Mouse (Mus musculus) E14TG2a.4 (cell line): ENCODE data around the gene Parp3.
A peak's percentile ranks its signal among the peaks of the same experiment; 100 is the strongest.

Source experiments
- H3K27me3 ChIP-seq: 2 replicates; pipeline ENCODE4 v1.6.1; 2014; ENCODE audit warnings: low read length, control low read depth; ENCODE audit not compliant: insufficient read depth
- H3K36me3 ChIP-seq: 2 replicates; pipeline ENCODE4 v1.6.1; 2014; ENCODE audit warnings: low read length, control low read depth; ENCODE audit not compliant: insufficient read depth
- H3K4me1 ChIP-seq: replicated peaks from 2 replicates; pipeline ENCODE4 v1.6.1; 2014; ENCODE audit warnings: low read depth, low read length, control low read depth
- H3K4me3 ChIP-seq: replicated peaks from 2 replicates; pipeline ENCODE4 v1.5.1; 2014; ENCODE audit warnings: mild to moderate bottlenecking, low read length
- H3K9me3 ChIP-seq: 2 replicates; pipeline ENCODE4 v1.6.1; 2014; ENCODE audit warnings: low read length, control low read depth
- CTCF ChIP-seq: conservative IDR thresholded peaks from 2 replicates; pipeline ENCODE4 v1.5.1; 2014; ENCODE audit warnings: low read length
- NANOG ChIP-seq: IDR thresholded peaks from 2 replicates; pipeline ENCODE4 v1.6.1; 2014; ENCODE audit warnings: borderline replicate concordance, low read length, mixed read lengths
- POU5F1 ChIP-seq: IDR thresholded peaks from 2 replicates; pipeline ENCODE4 v1.6.1; 2014; ENCODE audit warnings: low read length, borderline replicate concordance

Parp3 gene

DNA sequence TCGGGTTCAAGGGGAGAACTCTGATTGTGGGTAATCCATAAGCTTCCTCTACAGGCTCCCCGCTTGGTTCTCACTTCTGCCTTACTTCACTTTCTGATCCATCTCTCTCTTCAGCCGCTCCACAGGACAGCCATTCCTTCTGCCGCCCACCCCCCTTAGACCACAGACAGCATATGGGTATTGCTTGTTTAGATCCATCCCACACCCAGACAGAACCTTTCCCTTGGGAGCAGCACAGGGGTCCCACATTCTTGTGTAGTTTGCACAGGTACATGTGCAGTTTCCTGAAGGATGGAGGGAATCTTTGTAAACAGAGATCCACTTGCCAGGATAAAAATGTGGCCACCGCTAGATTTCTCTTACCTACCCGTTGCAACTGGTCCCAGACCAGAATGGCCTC is 24.4 kb downstream of the Parp3 start:
- Histone ChIP-seq H3K4me1 (peaks cover 83% of the 10 kb centered on the region), H3K4me3 (peak overlapping the region; percentile 90), H3K9me3 (no peaks in the 10 kb centered on the region), H3K36me3 (peaks cover 13% of the 10 kb centered on the region), H3K27me3 (peaks cover 7% of the 10 kb centered on the region; the same call in 1 of the 2 replicates)
- TF ChIP-seq POU5F1 = no peak

DNA sequence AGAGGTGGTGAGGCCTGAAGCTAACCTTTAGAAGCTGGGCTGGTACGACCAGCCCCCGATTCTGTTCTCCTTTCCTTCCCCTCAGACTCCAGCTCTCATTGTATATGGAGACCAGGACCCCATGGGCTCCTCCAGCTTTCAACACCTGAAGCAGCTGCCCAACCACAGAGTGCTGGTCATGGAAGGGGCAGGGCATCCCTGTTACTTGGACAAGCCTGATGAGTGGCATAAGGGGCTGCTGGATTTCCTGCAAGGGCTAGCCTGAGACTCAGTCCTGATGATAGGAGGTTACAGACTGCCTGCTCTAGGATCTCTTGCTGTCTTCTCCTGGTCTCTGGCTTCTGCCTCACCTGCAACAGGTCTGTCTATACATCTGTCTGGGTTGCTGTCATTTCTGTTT is 24.9 kb downstream of the Parp3 start:
- peaks cover 8% of the 10 kb centered on the region for H3K36me3 ChIP-seq
- peaks cover 7% of the 10 kb centered on the region; the same call in 1 of the 2 replicates for H3K27me3 ChIP-seq
- TF ChIP-seq NANOG = no peak
- no peaks in the 10 kb centered on the region for H3K9me3 ChIP-seq
- peaks cover 79% of the 10 kb centered on the region for H3K4me1 ChIP-seq
- peak overlapping the region; percentile 3 for H3K4me3 ChIP-seq

DNA sequence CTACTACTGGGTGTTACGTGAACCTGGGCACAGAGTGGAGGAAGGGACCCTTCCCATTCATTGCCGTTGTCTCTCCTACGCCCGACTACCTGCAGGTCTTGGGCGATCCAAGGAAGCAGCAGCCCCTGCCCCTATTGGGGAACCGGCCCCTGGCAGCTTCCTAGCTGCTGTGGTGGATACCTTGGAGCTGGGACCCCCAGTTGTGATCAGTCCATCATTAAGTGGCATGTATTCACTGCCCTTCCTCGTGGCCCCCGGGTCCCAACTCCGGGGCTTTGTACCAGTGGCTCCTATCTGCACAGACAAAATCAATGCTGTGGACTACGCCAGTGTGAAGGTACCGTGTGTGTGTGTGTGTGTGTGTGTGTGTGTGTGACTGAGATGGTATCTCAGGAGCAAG is 25.5 kb downstream of the Parp3 start:
- peaks cover 2% of the 10 kb centered on the region for H3K36me3 ChIP-seq
- no peaks in the 10 kb centered on the region for H3K9me3 ChIP-seq
- peaks cover 7% of the 10 kb centered on the region; the same call in 1 of the 2 replicates for H3K27me3 ChIP-seq
- H3K4me1 ChIP-seq = peaks cover 78% of the 10 kb centered on the region
- H3K4me3 ChIP-seq = no peak overlapping the region
- TF ChIP-seq CTCF (no peak), NANOG (no peak), POU5F1 (no peak)

GRCm38 (mm10) chr9:106450661-106451060 is 26.1 kb downstream of the Parp3 start:
- H3K36me3 ChIP-seq = no peaks in the 10 kb centered on the region
- no peak for TF ChIP-seq CTCF
- TF ChIP-seq NANOG = no peak
- no peak for TF ChIP-seq POU5F1
- H3K4me1 ChIP-seq = peaks cover 78% of the 10 kb centered on the region
- no peaks in the 10 kb centered on the region for H3K9me3 ChIP-seq
- peaks cover 7% of the 10 kb centered on the region; the same call in 1 of the 2 replicates for H3K27me3 ChIP-seq
- H3K4me3 ChIP-seq = peak overlapping the region; percentile 26; the same call in 1 of the 2 replicates

DNA sequence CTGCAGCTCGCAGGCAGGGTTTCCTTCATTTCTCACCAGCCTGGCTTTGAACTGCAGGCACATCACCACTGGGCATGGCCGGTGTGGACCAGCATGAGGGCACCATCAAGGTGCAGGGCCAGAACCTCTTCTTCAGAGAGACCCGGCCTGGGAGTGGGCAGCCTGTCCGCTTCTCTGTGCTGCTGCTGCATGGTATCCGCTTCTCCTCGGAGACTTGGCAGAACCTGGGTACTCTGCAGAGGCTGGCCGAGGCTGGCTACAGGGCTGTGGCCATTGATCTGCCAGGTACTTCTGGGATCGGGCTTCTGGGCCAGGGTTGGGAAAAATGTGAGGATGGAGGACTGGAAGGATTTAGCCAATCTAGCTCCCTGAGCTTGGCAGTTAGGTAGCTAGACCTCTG is 26.8 kb downstream of the Parp3 start:
- TF ChIP-seq NANOG (no peak), CTCF (no peak), POU5F1 (no peak)
- no peaks in the 10 kb centered on the region for H3K9me3 ChIP-seq
- peaks cover 76% of the 10 kb centered on the region for H3K4me1 ChIP-seq
- peaks cover 7% of the 10 kb centered on the region; the same call in 1 of the 2 replicates for H3K27me3 ChIP-seq
- H3K36me3 ChIP-seq = peaks cover 4% of the 10 kb centered on the region; the same call in 1 of the 2 replicates
- H3K4me3 ChIP-seq = no peak overlapping the region

GRCm38 (mm10) chr9:106448498-106449031 is 28.2 kb downstream of the Parp3 start:
- H3K4me3 ChIP-seq = peak overlapping the region; percentile 75
- H3K27me3 ChIP-seq = peaks cover 7% of the 10 kb centered on the region; the same call in 1 of the 2 replicates
- no peaks in the 10 kb centered on the region for H3K9me3 ChIP-seq
- TF ChIP-seq NANOG (no peak), CTCF (peak; percentile 15; the same call in 1 of the 2 replicates), POU5F1 (no peak)
- H3K36me3 ChIP-seq = peaks cover 16% of the 10 kb centered on the region
- peaks cover 69% of the 10 kb centered on the region for H3K4me1 ChIP-seq

DNA sequence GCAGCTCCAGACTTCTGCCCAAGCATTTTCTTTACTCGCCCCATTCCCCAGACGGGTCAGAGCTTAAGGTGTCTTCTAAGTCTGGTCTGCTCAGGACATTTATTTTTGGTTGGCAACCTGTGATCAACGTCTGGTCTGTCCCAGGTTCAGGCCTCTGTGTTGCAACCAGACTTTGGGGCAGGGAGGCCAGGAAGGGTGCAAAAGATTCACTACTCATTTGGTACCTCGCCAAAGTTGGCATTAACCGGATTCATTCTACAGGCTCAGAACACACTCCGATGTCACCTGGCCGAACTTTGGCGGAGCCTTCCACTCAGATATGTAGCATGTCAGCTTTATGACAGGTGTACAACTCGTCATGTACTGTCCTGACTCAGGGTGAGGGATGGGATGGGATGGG is 28.8 kb downstream of the Parp3 start:
- peaks cover 22% of the 10 kb centered on the region for H3K36me3 ChIP-seq
- peaks cover 69% of the 10 kb centered on the region for H3K4me1 ChIP-seq
- H3K27me3 ChIP-seq = peaks cover 7% of the 10 kb centered on the region; the same call in 1 of the 2 replicates
- H3K4me3 ChIP-seq = peak overlapping the region; percentile 85
- TF ChIP-seq CTCF (no peak), POU5F1 (no peak), NANOG (no peak)
- no peaks in the 10 kb centered on the region for H3K9me3 ChIP-seq

- TF ChIP-seq POU5F1 = no peak
- 0 out of 2 replicates have a peak, but pooled peaks have one; percentile 5 for TF ChIP-seq CTCF
- Histone ChIP-seq H3K4me3 (peak within 1 kb of the TSS; percentile 85), H3K4me1 (peaks cover 63% of the 10 kb centered on the region), H3K36me3 (peaks cover 23% of the 10 kb centered on the region), H3K9me3 (no peaks in the 10 kb centered on the region), H3K27me3 (peaks cover 7% of the 10 kb centered on the region; the same call in 1 of the 2 replicates)
Observed at GRCm38 (mm10) chr9:106447348-106447747, 29.4 kb downstream of the Parp3 start, which contains the start of the genes Abhd14b and Abhd14a. Gene Abhd14b (plus strand): TSS chr9:106447459. Gene Abhd14a (minus strand): TSS chr9:106447678.

GRCm38 (mm10) chr9:106444836-106445235 is 31.9 kb downstream of the Parp3 start:
- no peak overlapping the region for H3K4me3 ChIP-seq
- TF ChIP-seq NANOG (no peak), POU5F1 (no peak), CTCF (no peak)

More at GRCm38 (mm10) chr9:106444836-106445235, 31.9 kb downstream of the Parp3 start:
- Histone ChIP-seq H3K4me1 (peaks cover 39% of the 10 kb centered on the region), H3K36me3 (peaks cover 29% of the 10 kb centered on the region), H3K9me3 (no peaks in the 10 kb centered on the region), H3K27me3 (peaks cover 6% of the 10 kb centered on the region; the same call in 1 of the 2 replicates)
